Mouse (Mus musculus) intestine, postnatal 0 days (tissue): ENCODE measurements around the gene Cdc42. TPM values are rescaled to one million over a fixed set of nuclear protein-coding genes. Genes with fewer than 3 reads are reported as not detected.

Experiments used
- ATAC-seq: fragments of 200-750 bp; cut with Nextera tagmentation; 2 replicates; pipeline ENCODE4 v1.8.0; 2017; ENCODE audit warnings: mild to moderate bottlenecking, moderate TSS enrichment, moderate library complexity
- H3K27ac ChIP-seq: fragments of 300-500 bp; sonication (generic); 2 replicates; pipeline ENCODE4 v1.5.1; 2014; ENCODE audit warnings: mild to moderate bottlenecking, low read depth, low read length, moderate library complexity
- H3K27me3 ChIP-seq: fragments of 300-500 bp; sonication (generic); replicated peaks from 2 replicates; pipeline ENCODE4 v1.6.1; 2014; ENCODE audit warnings: low read length, mixed read lengths; ENCODE audit not compliant: control insufficient read depth, insufficient read depth
- H3K36me3 ChIP-seq: fragments of 300-500 bp; sonication (generic); 2 replicates; pipeline ENCODE4 v1.6.1; 2014; ENCODE audit warnings: mild to moderate bottlenecking, moderate library complexity; ENCODE audit not compliant: control insufficient read depth, insufficient read depth
- H3K4me1 ChIP-seq: fragments of 300-500 bp; sonication (generic); replicated peaks from 2 replicates; pipeline ENCODE4 v1.6.1; 2014; ENCODE audit warnings: antibody characterized with exemption, low read length, mixed read lengths; ENCODE audit not compliant: control insufficient read depth, insufficient read depth
- H3K4me2 ChIP-seq: fragments of 300-500 bp; sonication (generic); replicated peaks from 2 replicates; pipeline ENCODE4 v1.6.1; 2014; ENCODE audit warnings: low read depth, mild to moderate bottlenecking, moderate library complexity
- H3K4me3 ChIP-seq: fragments of 300-500 bp; sonication (generic); 2 replicates; pipeline ENCODE4 v1.5.1; 2014; ENCODE audit warnings: low read depth, low read length
- H3K9ac ChIP-seq: fragments of 300-500 bp; sonication (generic); 2 replicates; pipeline ENCODE4 v1.6.1; 2014; ENCODE audit warnings: mild to moderate bottlenecking, low read depth, low read length
- H3K9me3 ChIP-seq: fragments of 300-500 bp; sonication (generic); 2 replicates; pipeline ENCODE4 v1.6.1; 2016; ENCODE audit warnings: mixed run types; ENCODE audit not compliant: control insufficient read depth
- CTCF ChIP-seq: sonication (generic); IDR thresholded peaks from 2 replicates; pipeline ENCODE4 v1.5.1; 2016; ENCODE audit warnings: low read depth, mild to moderate bottlenecking, control low read depth, antibody characterized with exemption, moderate library complexity
- WGBS: fragments of 180-500 bp; shearing (Covaris S2); extraction: QIAGEN DNeasy Blood & Tissue Kit; methylation state at CpG from one replicate; pipeline ENCODE4 v1.1.7; 2014; 5-methylcytosine and 5-hydroxymethylcytosine counted together
- polyA plus RNA-seq: library from polyadenylated mRNA; unstranded; fragments of >200 nt; fragmentation: Nextera tagmentation; extraction: Ambion mirVana; gene quantifications from 2 replicates; pipeline ENCODE4 v1.2.1, GENCODE M21; 2015

Gene Cdc42
- polyA plus RNA-seq, 1 experiment from 2014 or later, result 471 TPM

- Histone ChIP-seq H3K9me3 (no peaks in the 10 kb centered on the region), H3K27ac (no peak overlapping the region)
Measured at GRCm38 (mm10) chr4:137379713-137380255, 22.3 kb upstream of the Cdc42 start.

GRCm38 (mm10) chr4:137379085-137379484, 21.6 kb upstream of the Cdc42 start:
- 86% methylated on average over 3 of the region's 3 CpGs for WGBS
- no peak overlapping the region for H3K4me2 ChIP-seq
- no peak overlapping the region for H3K9ac ChIP-seq
- no peaks in the 10 kb centered on the region for H3K27me3 ChIP-seq
- H3K4me1 ChIP-seq, result peaks cover 2% of the 10 kb centered on the region; the same call in 1 of the 2 replicates
- TF ChIP-seq CTCF, result no peak
- ATAC-seq, result no peak
- H3K27ac ChIP-seq, result no peak overlapping the region
- no peaks in the 10 kb centered on the region for H3K9me3 ChIP-seq
- no peak overlapping the region for H3K4me3 ChIP-seq
- no peaks in the 10 kb centered on the region for H3K36me3 ChIP-seq

More at GRCm38 (mm10) chr4:137379713-137380255, 22.3 kb upstream of the Cdc42 start:
- no peak overlapping the region for H3K4me3 ChIP-seq
- H3K27me3 ChIP-seq, result no peaks in the 10 kb centered on the region
- no peak overlapping the region for H3K9ac ChIP-seq
- 66% methylated on average over 10 of the region's 10 CpGs for WGBS
- H3K4me2 ChIP-seq, result no peak overlapping the region
- H3K36me3 ChIP-seq, result no peaks in the 10 kb centered on the region
- no peak for ATAC-seq
- H3K4me1 ChIP-seq, result no peaks in the 10 kb centered on the region
- TF ChIP-seq CTCF, result no peak

- no peak overlapping the region for H3K4me2 ChIP-seq
Measured at GRCm38 (mm10) chr4:137377526-137378304, 20.2 kb upstream of the Cdc42 start.

GRCm38 (mm10) chr4:137376778-137377177, 19.3 kb upstream of the Cdc42 start:
- Histone ChIP-seq H3K4me1 (peaks cover 3% of the 10 kb centered on the region; the same call in 1 of the 2 replicates), H3K4me3 (no peak overlapping the region), H3K4me2 (no peak overlapping the region), H3K9me3 (no peaks in the 10 kb centered on the region), H3K9ac (no peak overlapping the region), H3K27ac (no peak overlapping the region), H3K27me3 (no peaks in the 10 kb centered on the region), H3K36me3 (no peaks in the 10 kb centered on the region)
- 36% methylated on average over 2 of the region's 2 CpGs for WGBS
- TF ChIP-seq CTCF, result peak; percentile 34; the same call in 1 of the 2 replicates
- no peak for ATAC-seq

More at GRCm38 (mm10) chr4:137377526-137378304, 20.2 kb upstream of the Cdc42 start:
- no peak overlapping the region for H3K27ac ChIP-seq
- WGBS, result 76% methylated on average over 4 of the region's 4 CpGs
- H3K36me3 ChIP-seq, result no peaks in the 10 kb centered on the region
- H3K27me3 ChIP-seq, result no peaks in the 10 kb centered on the region
- peaks cover 3% of the 10 kb centered on the region; the same call in 1 of the 2 replicates for H3K4me1 ChIP-seq
- TF ChIP-seq CTCF, result no peak
- no peak for ATAC-seq
- no peak overlapping the region for H3K9ac ChIP-seq
- no peaks in the 10 kb centered on the region for H3K9me3 ChIP-seq
- no peak overlapping the region for H3K4me3 ChIP-seq

- no peak overlapping the region for H3K9ac ChIP-seq
- H3K4me1 ChIP-seq, result peaks cover 3% of the 10 kb centered on the region; the same call in 1 of the 2 replicates
- H3K27me3 ChIP-seq, result no peaks in the 10 kb centered on the region
- no peak for TF ChIP-seq CTCF
- no peak overlapping the region for H3K4me3 ChIP-seq
- no peak overlapping the region for H3K4me2 ChIP-seq
- no peaks in the 10 kb centered on the region for H3K9me3 ChIP-seq
- no peak overlapping the region for H3K27ac ChIP-seq
- ATAC-seq, result no peak
- no peaks in the 10 kb centered on the region for H3K36me3 ChIP-seq
- WGBS, result 57% methylated on average over 19 of the region's 19 CpGs
Measured at GRCm38 (mm10) chr4:137375314-137376278, 18.1 kb upstream of the Cdc42 start.
